ENCODE assay signal across 12 mouse cellular contexts in genomic region chr4:59825634-59826033, GRCm38 (mm10). TPM values are rescaled to one million over a fixed set of nuclear protein-coding genes. Genes with fewer than 3 reads are reported as not detected.
A peak's percentile ranks its signal among the peaks of the same experiment; 100 is the strongest.
DNase-seq lines count a peak whose midpoint lies in the region; ATAC-seq and TF ChIP-seq lines count a peak whose summit lies in the region.
"Had no signal": no experiment of that assay in that cellular context is flagged by ENCODE, and none has a peak within 500 bp of the region (broad histone marks: within the 10 kb centered on the region; RNA-seq: fewer than 3 reads in every experiment).

No protein-coding gene starts in this region.

- H3K9me3 ChIP-seq in hindbrain, embryonic 13.5 days = no peaks in the 10 kb centered on the region
- no peaks in the 10 kb centered on the region for H3K9me3 ChIP-seq in hindbrain, embryonic 10.5 days

- H3K4me1 ChIP-seq in hindbrain, embryonic 13.5 days (replicated peaks) = 0 out of 2 replicates have a peak, but pooled peaks cover 8% of the 10 kb centered on the region
- H3K4me1 ChIP-seq in hindbrain, embryonic 10.5 days (replicated peaks) = peaks cover 10% of the 10 kb centered on the region
- H3K4me1 ChIP-seq in cerebellum, adult 2 months (ENCODE audit: control insufficient read depth, insufficient read depth, low read length) = peaks cover 57% of the 10 kb centered on the region

- 74% methylated on average over 6 of the region's 6 CpGs for WGBS in hindbrain, embryonic 13.5 days
- WGBS in hindbrain, embryonic 10.5 days = 83% methylated on average over 6 of the region's 6 CpGs
- WGBS in cerebellum, adult 2 months = 14% methylated on average over 6 of the region's 6 CpGs

- H3K36me3 ChIP-seq in hindbrain, embryonic 13.5 days = no peaks in the 10 kb centered on the region; the same call in 1 of the 2 replicates
- H3K36me3 ChIP-seq in hindbrain, embryonic 10.5 days = 0 out of 2 replicates have a peak, but pooled peaks cover 8% of the 10 kb centered on the region

- no peak for DNase-seq in hindbrain, embryonic 10.5 days (ENCODE audit: low spot score)
- peak; percentile 77 for DNase-seq in 416B (ENCODE audit: low read depth)
- peak; percentile 91 to 98 for DNase-seq in cerebellum, adult 2 months
- peak; percentile 56 to 69 for DNase-seq in layer of hippocampus, postnatal 36 days
- no peak for DNase-seq in adrenal gland, postnatal 25 days
- DNase-seq in lung, postnatal 36 days = no peak
- no peak for DNase-seq in embryo, embryonic 11 days
- DNase-seq: adrenal gland, postnatal 36 days; forebrain, postnatal 0 days; lung, embryonic 14.5 days had no signal

- ATAC-seq in hindbrain, embryonic 13.5 days (ENCODE audit: low FRiP score) = no peak
- ATAC-seq: forebrain, postnatal 0 days had no signal

- H3K27ac ChIP-seq in hindbrain, embryonic 13.5 days = 0 out of 2 replicates have a peak overlapping the region, but pooled peaks have one; percentile 48
- H3K27ac ChIP-seq in hindbrain, embryonic 10.5 days = no peak overlapping the region
- H3K27ac ChIP-seq in cerebellum, adult 2 months (ENCODE audit: insufficient read depth, low read length) = peak overlapping the region; percentile 99

- H3K9ac ChIP-seq in hindbrain, embryonic 13.5 days = no peak overlapping the region
- H3K9ac ChIP-seq: forebrain, postnatal 0 days; lung, embryonic 14.5 days had no signal

- TF ChIP-seq CTCF in cerebellum, adult 2 months (IDR thresholded peaks at IDR 0.05; ENCODE audit: borderline replicate concordance, insufficient read depth, low read depth, low read length) = no peak

- no peaks in the 10 kb centered on the region for H3K27me3 ChIP-seq in hindbrain, embryonic 13.5 days
- no peaks in the 10 kb centered on the region for H3K27me3 ChIP-seq in hindbrain, embryonic 10.5 days (ENCODE audit: insufficient read depth, poor library complexity, severe bottlenecking)
- no peaks in the 10 kb centered on the region for H3K27me3 ChIP-seq in cerebellum, adult 2 months (ENCODE audit: control insufficient read depth, insufficient read depth, low read length)

- TF ChIP-seq POLR2A in cerebellum, adult 2 months (IDR thresholded peaks at IDR 0.05; ENCODE audit: borderline replicate concordance, insufficient read depth, low read length) = peak; percentile 56; the same call in 1 of the 2 replicates

- no peak overlapping the region for H3K4me2 ChIP-seq in hindbrain, embryonic 13.5 days
- H3K4me2 ChIP-seq: heart, embryonic 11.5 days; lung, embryonic 14.5 days had no signal

- no peak overlapping the region for H3K4me3 ChIP-seq in hindbrain, embryonic 13.5 days
- no peak overlapping the region for H3K4me3 ChIP-seq in hindbrain, embryonic 10.5 days
- H3K4me3 ChIP-seq in cerebellum, adult 2 months (replicated peaks; ENCODE audit: insufficient read depth, low read depth, low read length) = no peak overlapping the region

RNA-seq across cellular contexts. Expression of gene Snx30, which starts 20.0 kb away (rescaled TPM):
- 14.2 and 14.8 TPM in 2 replicates for polyA plus RNA-seq in hindbrain, embryonic 13.5 days (2015; fragmentation: Nextera tagmentation; extraction: Ambion mirVana)
- 14.4 and 14.6 TPM in 2 replicates for polyA plus RNA-seq in hindbrain, embryonic 10.5 days (2016; fragmentation: Nextera tagmentation; extraction: Ambion mirVana)
- polyA plus RNA-seq in cerebellum, adult 2 months (2012; rRNA removed) = 24.7 and 26.1 TPM in 2 replicates
- 10 to 100 TPM; 44.9 to 46.0 TPM for total RNA-seq in layer of hippocampus, postnatal 36 days (2021)
- total RNA-seq in adrenal gland, postnatal 25 days (2021) = 4.2 and 6.7 TPM in 2 replicates

RNA-seq across cellular contexts. Expression of gene Inip, which starts 24.2 kb away (rescaled TPM):
- polyA plus RNA-seq in hindbrain, embryonic 13.5 days (2015; fragmentation: Nextera tagmentation; extraction: Ambion mirVana) = 69.3 and 70.9 TPM in 2 replicates
- polyA plus RNA-seq in hindbrain, embryonic 10.5 days (2016; fragmentation: Nextera tagmentation; extraction: Ambion mirVana) = 86.7 and 103 TPM in 2 replicates
- polyA plus RNA-seq in cerebellum, adult 2 months (2012; rRNA removed) = 22.5 and 23.3 TPM in 2 replicates
- 10 to 100 TPM; 24.1 to 26.4 TPM for total RNA-seq in layer of hippocampus, postnatal 36 days (2021)
- total RNA-seq in adrenal gland, postnatal 25 days (2021) = 19.0 and 19.9 TPM in 2 replicates

Comparison
In these comparisons a context has a peak if more than half of its experiments do, and no peak if none do; other contexts are left out.
1. DNase-seq: peak in 416B (single experiment), cerebellum, adult 2 months (2 of 2) and layer of hippocampus, postnatal 36 days (2 of 2); none in hindbrain, embryonic 10.5 days (single experiment), adrenal gland, postnatal 25 days (single experiment), lung, postnatal 36 days (single experiment) and embryo, embryonic 11 days (single experiment).